Mouse (Mus musculus): ENCODE data around the gene Pecam1.

- no peak for TF ChIP-seq CTCF (IDR thresholded peaks at IDR 0.05; ENCODE audit: control insufficient read depth, insufficient read depth, insufficient read length)
- TF ChIP-seq MAX (IDR thresholded peaks at IDR 0.05) = no peak
- TF ChIP-seq USF1 (IDR thresholded peaks at IDR 0.05; ENCODE audit: low read depth) = no peak
Observed at GRCm38 (mm10) chr11:106638551-106639355, 111.7 kb downstream of the Pecam1 start.

Measured in C2C12 (cell line).